Mouse (Mus musculus): ENCODE data around the gene Arx.

Arx gene

GRCm38 (mm10) chrX:93286291-93286893 lies at the start of gene Arx:
Gene Arx, plus strand, starts transcription at chrX:93286445.
- DNase-seq (ENCODE audit: low spot score in 2 of 2) = peak; percentile 36 to 62

- no peak for DNase-seq (ENCODE audit: low spot score in 2 of 2)
These were observed 34.9 kb upstream of the Arx start for GRCm38 (mm10) chrX:93251329-93251728.

GRCm38 (mm10) chrX:93275689-93276088 lies 10.6 kb upstream of the Arx start:
- DNase-seq (ENCODE audit: low spot score in 2 of 2) = no peak

- no peak for DNase-seq (ENCODE audit: low spot score in 2 of 2)
These were observed 6.3 kb upstream of the Arx start for GRCm38 (mm10) chrX:93279940-93280339.

GRCm38 (mm10) chrX:93281028-93281723 lies 5.1 kb upstream of the Arx start:
- peak in 1 of 2 experiments; percentile 28 for DNase-seq (ENCODE audit: low spot score in 2 of 2)

GRCm38 (mm10) chrX:93281756-93282155 lies 4.5 kb upstream of the Arx start:
- no peak for DNase-seq (ENCODE audit: low spot score in 2 of 2)

GRCm38 (mm10) chrX:93285091-93285490 lies 1.2 kb upstream of the Arx start:
- DNase-seq (ENCODE audit: low spot score in 2 of 2) = no peak

- DNase-seq (ENCODE audit: low spot score in 2 of 2) = no peak
These were observed 2.1 kb downstream of the Arx start for GRCm38 (mm10) chrX:93288339-93288738.

GRCm38 (mm10) chrX:93289076-93289475 lies 2.8 kb downstream of the Arx start:
- DNase-seq (ENCODE audit: low spot score in 2 of 2) = no peak

- no peak for DNase-seq (ENCODE audit: low spot score in 2 of 2)
These were observed 3.7 kb downstream of the Arx start for GRCm38 (mm10) chrX:93289851-93290380.

- no peak for DNase-seq (ENCODE audit: low spot score in 2 of 2)
These were observed 5.8 kb downstream of the Arx start for GRCm38 (mm10) chrX:93292031-93292430.

GRCm38 (mm10) chrX:93294736-93295490 lies 8.7 kb downstream of the Arx start:
- no peak for DNase-seq (ENCODE audit: low spot score in 2 of 2)

GRCm38 (mm10) chrX:93295819-93296218 lies 9.6 kb downstream of the Arx start:
- no peak for DNase-seq (ENCODE audit: low spot score in 2 of 2)

GRCm38 (mm10) chrX:93297001-93297441 lies 10.8 kb downstream of the Arx start:
- DNase-seq (ENCODE audit: low spot score in 2 of 2) = no peak

- no peak for DNase-seq (ENCODE audit: low spot score in 2 of 2)
These were observed 12.9 kb downstream of the Arx start for GRCm38 (mm10) chrX:93299046-93299626.

- DNase-seq (ENCODE audit: low spot score in 2 of 2) = no peak
These were observed 13.5 kb downstream of the Arx start for GRCm38 (mm10) chrX:93299771-93300170.

- no peak for DNase-seq (ENCODE audit: low spot score in 2 of 2)
These were observed 14.1 kb downstream of the Arx start for GRCm38 (mm10) chrX:93300183-93300815.

GRCm38 (mm10) chrX:93301798-93302197 lies 15.6 kb downstream of the Arx start:
- DNase-seq (ENCODE audit: low spot score in 2 of 2) = no peak

GRCm38 (mm10) chrX:93305780-93306179 lies 19.5 kb downstream of the Arx start:
- DNase-seq (ENCODE audit: low spot score in 2 of 2) = no peak

- no peak for DNase-seq (ENCODE audit: low spot score in 2 of 2)
These were observed 31.3 kb downstream of the Arx start for GRCm38 (mm10) chrX:93317577-93317976.

GRCm38 (mm10) chrX:93319979-93320378 lies 33.7 kb downstream of the Arx start:
- DNase-seq (ENCODE audit: low spot score in 2 of 2) = no peak

- no peak for DNase-seq (ENCODE audit: low spot score in 2 of 2)
These were observed 35.1 kb downstream of the Arx start for GRCm38 (mm10) chrX:93321336-93321735.
